Mouse (Mus musculus) neural tube, embryonic 14.5 days (tissue): ENCODE results near the gene Ankrd44. TPM values are rescaled to one million over a fixed set of nuclear protein-coding genes. Genes with fewer than 3 reads are reported as not detected.
A peak's percentile ranks its signal among the peaks of the same experiment; 100 is the strongest.

Experiments
- ATAC-seq: fragments of 200-750 bp; cut with Nextera tagmentation; 2 replicates; pipeline ENCODE4 v1.8.0; 2017; ENCODE audit warnings: low read depth, mild to moderate bottlenecking, moderate TSS enrichment, moderate library complexity
- H3K27ac ChIP-seq: fragments of 300-500 bp; sonication (generic); 2 replicates; pipeline ENCODE4 v1.5.1; 2014; ENCODE audit warnings: low read depth, mild to moderate bottlenecking, control low read depth, low read length, moderate library complexity, mixed read lengths
- H3K27me3 ChIP-seq: fragments of 300-500 bp; sonication (generic); 2 replicates; pipeline ENCODE4 v1.6.1; 2014; ENCODE audit warnings: low read length; ENCODE audit not compliant: control insufficient read depth, insufficient read depth
- H3K36me3 ChIP-seq: fragments of 300-500 bp; sonication (generic); 2 replicates; pipeline ENCODE4 v1.6.1; 2014; ENCODE audit warnings: low read length, mixed read lengths; ENCODE audit not compliant: control insufficient read depth, insufficient read depth
- H3K4me1 ChIP-seq: fragments of 300-500 bp; sonication (generic); 2 replicates; pipeline ENCODE4 v1.6.1; 2014; ENCODE audit warnings: low read length; ENCODE audit not compliant: control insufficient read depth, insufficient read depth
- H3K4me2 ChIP-seq: fragments of 300-500 bp; sonication (generic); 2 replicates; pipeline ENCODE4 v1.6.1; 2014; ENCODE audit warnings: mild to moderate bottlenecking, low read depth, low read length, control low read depth
- H3K4me3 ChIP-seq: fragments of 300-500 bp; sonication (generic); 2 replicates; pipeline ENCODE4 v1.5.1; 2014; ENCODE audit warnings: low read depth, low read length, control low read depth, mixed read lengths
- H3K9ac ChIP-seq: fragments of 300-500 bp; sonication (generic); replicated peaks from 2 replicates; pipeline ENCODE4 v1.6.1; 2014; ENCODE audit warnings: low read depth, mild to moderate bottlenecking, control low read depth, low read length, mixed read lengths
- H3K9me3 ChIP-seq: fragments of 300-500 bp; sonication (generic); 2 replicates; pipeline ENCODE4 v1.6.1; 2016; ENCODE audit warnings: low read length; ENCODE audit not compliant: control insufficient read depth
- WGBS: fragments of 180-500 bp; shearing (Covaris S2); extraction: QIAGEN DNeasy Blood & Tissue Kit; methylation state at CpG from one replicate; pipeline ENCODE4 v1.1.7; 2014; 5-methylcytosine and 5-hydroxymethylcytosine counted together
- polyA plus RNA-seq: library from polyadenylated mRNA; unstranded; fragments of >200 nt; fragmentation: Nextera tagmentation; extraction: Ambion mirVana; gene quantifications from 2 replicates; pipeline ENCODE4 v1.2.1, GENCODE M21; 2014

Ankrd44 gene
- polyA plus RNA-seq, 1 experiment from 2014 or later = 41.0 TPM

- WGBS = 83% methylated on average over 3 of the region's 3 CpGs
- H3K36me3 ChIP-seq = no peaks in the 10 kb centered on the region
These were observed 60.1 kb downstream of the Ankrd44 start for GRCm38 (mm10) chr1:54866131-54866530.

GRCm38 (mm10) chr1:54864928-54865652, 61.1 kb downstream of the Ankrd44 start:
- no peaks in the 10 kb centered on the region for H3K9me3 ChIP-seq
- 92% methylated on average over 7 of the region's 7 CpGs for WGBS

More at GRCm38 (mm10) chr1:54866131-54866530, 60.1 kb downstream of the Ankrd44 start:
- Histone ChIP-seq H3K9me3 (no peaks in the 10 kb centered on the region), H3K4me1 (no peaks in the 10 kb centered on the region; the same call in 1 of the 2 replicates), H3K27ac (no peak overlapping the region), H3K4me3 (no peak overlapping the region), H3K4me2 (no peak overlapping the region), H3K9ac (no peak overlapping the region), H3K27me3 (no peaks in the 10 kb centered on the region)
- ATAC-seq = no peak

DNA sequence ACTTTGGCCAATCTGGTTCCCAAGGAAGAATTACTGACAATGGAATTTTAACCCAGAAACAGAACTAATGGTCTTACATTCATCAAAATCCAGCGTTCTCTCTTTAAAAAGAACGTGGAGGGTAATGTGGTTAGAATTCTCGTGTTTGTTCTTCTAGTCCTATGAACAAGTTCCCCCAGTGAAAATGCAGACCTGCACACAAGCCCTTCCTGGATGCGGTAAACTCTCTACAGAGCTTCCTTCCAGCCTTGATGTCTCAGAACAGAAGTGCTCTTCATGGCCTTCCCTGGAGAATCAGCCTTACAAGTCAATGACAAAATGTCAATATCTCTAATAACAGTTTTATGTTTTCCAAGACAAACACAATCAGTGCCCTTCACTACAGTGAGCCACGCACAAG, 65.8 kb downstream of the Ankrd44 start:
- H3K4me2 ChIP-seq = no peak overlapping the region
- no peaks in the 10 kb centered on the region for H3K36me3 ChIP-seq
- no peak overlapping the region for H3K27ac ChIP-seq
- no peak overlapping the region for H3K9ac ChIP-seq
- no peak overlapping the region for H3K4me3 ChIP-seq
- no peaks in the 10 kb centered on the region for H3K27me3 ChIP-seq
- no peaks in the 10 kb centered on the region for H3K9me3 ChIP-seq
- no peak for ATAC-seq
- WGBS = 80% methylated on average over 5 of the region's 5 CpGs
- H3K4me1 ChIP-seq = no peaks in the 10 kb centered on the region; the same call in 1 of the 2 replicates

More at GRCm38 (mm10) chr1:54864928-54865652, 61.1 kb downstream of the Ankrd44 start:
- no peaks in the 10 kb centered on the region for H3K27me3 ChIP-seq
- no peaks in the 10 kb centered on the region; the same call in 1 of the 2 replicates for H3K4me1 ChIP-seq
- H3K4me3 ChIP-seq = no peak overlapping the region
- no peak overlapping the region for H3K9ac ChIP-seq
- no peak overlapping the region for H3K27ac ChIP-seq
- H3K36me3 ChIP-seq = no peaks in the 10 kb centered on the region
- H3K4me2 ChIP-seq = no peak overlapping the region
- no peak for ATAC-seq

- H3K9me3 ChIP-seq = no peaks in the 10 kb centered on the region
- H3K4me2 ChIP-seq = no peak overlapping the region
- no peaks in the 10 kb centered on the region for H3K27me3 ChIP-seq
- H3K4me1 ChIP-seq = no peaks in the 10 kb centered on the region; the same call in 1 of the 2 replicates
- no peak overlapping the region for H3K9ac ChIP-seq
- no peaks in the 10 kb centered on the region for H3K36me3 ChIP-seq
- no peak overlapping the region for H3K4me3 ChIP-seq
- no peak for ATAC-seq
- H3K27ac ChIP-seq = no peak overlapping the region
These were observed 66.3 kb downstream of the Ankrd44 start for GRCm38 (mm10) chr1:54859876-54860275.

GRCm38 (mm10) chr1:54858898-54859297, 67.3 kb downstream of the Ankrd44 start:
- Histone ChIP-seq H3K36me3 (no peaks in the 10 kb centered on the region), H3K4me1 (peaks cover 3% of the 10 kb centered on the region; the same call in 1 of the 2 replicates), H3K9me3 (no peaks in the 10 kb centered on the region), H3K4me3 (no peak overlapping the region), H3K27me3 (no peaks in the 10 kb centered on the region), H3K4me2 (no peak overlapping the region), H3K27ac (no peak overlapping the region), H3K9ac (no peak overlapping the region)
- WGBS = 100% methylated on average over 2 of the region's 2 CpGs
- ATAC-seq = no peak

DNA sequence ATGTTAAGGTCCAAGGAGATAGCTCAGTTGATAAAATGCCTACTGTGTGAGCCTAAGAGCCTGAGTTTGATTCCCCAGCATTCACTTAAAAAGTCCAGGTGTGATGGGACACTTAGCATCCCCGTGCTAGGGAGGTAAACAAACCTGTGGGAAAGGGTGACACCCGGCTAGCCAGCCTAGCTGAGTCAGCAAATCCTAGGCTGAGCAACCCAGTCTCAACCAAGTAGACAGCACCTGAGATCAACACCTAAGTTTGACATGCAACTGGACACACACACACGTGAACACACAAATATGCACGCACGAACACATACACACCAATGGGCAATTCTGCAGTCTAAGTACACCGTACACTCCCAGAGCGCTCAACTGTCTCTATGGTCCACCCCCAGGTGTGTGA, 69.7 kb downstream of the Ankrd44 start:
- H3K4me3 ChIP-seq = no peak overlapping the region
- H3K36me3 ChIP-seq = no peaks in the 10 kb centered on the region
- no peaks in the 10 kb centered on the region for H3K27me3 ChIP-seq
- peaks cover 7% of the 10 kb centered on the region; the same call in 1 of the 2 replicates for H3K4me1 ChIP-seq
- ATAC-seq = no peak
- no peak overlapping the region for H3K4me2 ChIP-seq
- WGBS = 95% methylated on average over 7 of the region's 7 CpGs
- H3K9ac ChIP-seq = no peak overlapping the region
- H3K27ac ChIP-seq = no peak overlapping the region
- H3K9me3 ChIP-seq = no peaks in the 10 kb centered on the region

GRCm38 (mm10) chr1:54855970-54856369, 70.2 kb downstream of the Ankrd44 start:
- Histone ChIP-seq H3K4me1 (peaks cover 7% of the 10 kb centered on the region; the same call in 1 of the 2 replicates), H3K27me3 (no peaks in the 10 kb centered on the region), H3K9me3 (no peaks in the 10 kb centered on the region), H3K36me3 (no peaks in the 10 kb centered on the region), H3K4me3 (no peak overlapping the region), H3K4me2 (no peak overlapping the region), H3K9ac (no peak overlapping the region), H3K27ac (no peak overlapping the region)
- 83% methylated on average over 3 of the region's 3 CpGs for WGBS
- ATAC-seq = no peak

GRCm38 (mm10) chr1:54854388-54854787, 71.8 kb downstream of the Ankrd44 start:
- H3K4me2 ChIP-seq = no peak overlapping the region
- H3K36me3 ChIP-seq = no peaks in the 10 kb centered on the region
- 76% methylated on average over 1 of the region's 1 CpGs for WGBS

DNA sequence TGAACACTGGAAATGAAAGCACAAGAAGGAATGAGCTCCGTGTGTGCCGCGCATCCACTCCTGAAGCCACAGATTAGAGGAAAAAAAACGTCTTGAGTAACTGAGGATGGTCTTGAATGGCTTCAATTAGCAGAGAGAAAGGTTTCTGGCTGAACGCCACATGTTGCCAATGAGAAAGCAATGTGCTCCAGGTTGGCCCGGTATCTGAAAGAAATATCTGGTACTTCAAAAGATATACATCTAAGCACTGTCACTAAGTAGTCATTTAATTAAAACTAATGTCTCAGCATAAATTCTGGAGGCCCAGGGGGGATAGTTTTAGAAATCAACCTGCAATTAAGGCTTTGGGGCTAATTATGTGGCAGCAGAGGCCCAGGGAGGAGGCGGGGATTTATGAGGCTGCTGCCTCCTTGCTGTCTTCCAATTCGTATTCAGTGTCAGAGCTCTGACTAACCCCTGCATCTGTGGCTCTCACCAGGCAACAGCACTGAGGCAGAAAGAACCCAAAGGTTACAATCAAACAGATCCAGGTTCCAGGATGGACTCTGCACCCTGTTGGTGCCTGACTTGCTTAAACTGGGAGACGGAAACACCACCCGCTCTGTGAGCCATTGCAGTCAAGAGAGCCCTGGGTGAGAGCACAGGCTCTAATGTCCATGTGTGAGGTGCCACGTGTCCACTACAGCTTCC, 72.7 kb downstream of the Ankrd44 start:
- H3K27me3 ChIP-seq = no peaks in the 10 kb centered on the region
- H3K9me3 ChIP-seq = no peaks in the 10 kb centered on the region
- no peak overlapping the region for H3K4me3 ChIP-seq
- H3K9ac ChIP-seq = no peak overlapping the region
- no peak overlapping the region; the same call in 1 of the 2 replicates for H3K27ac ChIP-seq
- H3K36me3 ChIP-seq = no peaks in the 10 kb centered on the region
- H3K4me1 ChIP-seq = peaks cover 7% of the 10 kb centered on the region; the same call in 1 of the 2 replicates
- ATAC-seq = peak; percentile 80; the same call in 1 of the 2 replicates
- WGBS = 35% methylated on average over 11 of the region's 11 CpGs
- no peak overlapping the region for H3K4me2 ChIP-seq

More at GRCm38 (mm10) chr1:54854388-54854787, 71.8 kb downstream of the Ankrd44 start:
- no peak overlapping the region for H3K9ac ChIP-seq
- ATAC-seq = no peak
- no peaks in the 10 kb centered on the region for H3K27me3 ChIP-seq
- H3K4me1 ChIP-seq = peaks cover 7% of the 10 kb centered on the region; the same call in 1 of the 2 replicates
- no peak overlapping the region for H3K27ac ChIP-seq
- H3K4me3 ChIP-seq = no peak overlapping the region
- H3K9me3 ChIP-seq = no peaks in the 10 kb centered on the region
